Mouse (Mus musculus) ovary, postnatal 36 days (tissue): ENCODE data around the gene Actg2.
"Not testable (repeated sequence)": the region's sequence is repeated elsewhere in the genome, so short reads cannot be mapped to it uniquely, and the experiment has no call there.

Source experiments
- DNase-seq: peaks from one replicate; pipeline ENCODE4 v3.0.0; 2022; ENCODE audit warnings: low spot score, mixed read lengths

Actg2 gene

GRCm38 (mm10) chr6:83536028-83536794, at the start of gene Actg2:
TSS of gene Actg2 (minus strand) at chr6:83536265.
- no peak for DNase-seq

- not testable (repeated sequence) for DNase-seq
Measured at GRCm38 (mm10) chr6:83585328-83585727, 49.3 kb upstream of the Actg2 start.

- no peak for DNase-seq
Measured at GRCm38 (mm10) chr6:83583591-83583990, 47.5 kb upstream of the Actg2 start.

- DNase-seq: no peak
Measured at GRCm38 (mm10) chr6:83582938-83583270, 46.8 kb upstream of the Actg2 start.

GRCm38 (mm10) chr6:83582135-83582937, 46.3 kb upstream of the Actg2 start:
- no peak for DNase-seq

GRCm38 (mm10) chr6:83577534-83577933, 41.5 kb upstream of the Actg2 start:
- no peak for DNase-seq

- no peak for DNase-seq
Measured at GRCm38 (mm10) chr6:83575609-83576008, 39.5 kb upstream of the Actg2 start.

- peak; percentile 13 for DNase-seq
Measured at GRCm38 (mm10) chr6:83572671-83573070, 36.6 kb upstream of the Actg2 start, which contains the start of gene Stambp. TSS of gene Stambp (minus strand) at chr6:83572729.

GRCm38 (mm10) chr6:83571840-83572667, 36.0 kb upstream of the Actg2 start:
- peak; percentile 84 for DNase-seq

GRCm38 (mm10) chr6:83568901-83569862, 33.1 kb upstream of the Actg2 start:
- DNase-seq: no peak

- DNase-seq: no peak
Measured at GRCm38 (mm10) chr6:83555972-83556371, 19.9 kb upstream of the Actg2 start.

- no peak for DNase-seq
Measured at GRCm38 (mm10) chr6:83548346-83548745, 12.3 kb upstream of the Actg2 start.

- no peak for DNase-seq
Measured at GRCm38 (mm10) chr6:83545778-83546177, 9.7 kb upstream of the Actg2 start.

GRCm38 (mm10) chr6:83541756-83542456, 5.8 kb upstream of the Actg2 start:
- DNase-seq: no peak

- no peak for DNase-seq
Measured at GRCm38 (mm10) chr6:83540017-83540416, 4.0 kb upstream of the Actg2 start.

GRCm38 (mm10) chr6:83536795-83537059, 662 bp upstream of the Actg2 start:
- DNase-seq: no peak

GRCm38 (mm10) chr6:83532608-83533007, 3.5 kb downstream of the Actg2 start:
- no peak for DNase-seq

- DNase-seq: no peak
Measured at GRCm38 (mm10) chr6:83523194-83523593, 12.9 kb downstream of the Actg2 start.

GRCm38 (mm10) chr6:83521784-83522183, 14.3 kb downstream of the Actg2 start:
- peak; percentile 28 for DNase-seq

GRCm38 (mm10) chr6:83518637-83519036, 17.4 kb downstream of the Actg2 start:
- DNase-seq: no peak

GRCm38 (mm10) chr6:83515172-83515571, 20.9 kb downstream of the Actg2 start:
- DNase-seq: no peak
